Mouse (Mus musculus) adrenal gland, postnatal 4 days (tissue): ENCODE results near the gene Psmd11. TPM values are rescaled to one million over a fixed set of nuclear protein-coding genes. Genes with fewer than 3 reads are reported as not detected.

Experiments
- DNase-seq, 2 experiments: peaks; one replicate each; pipeline ENCODE4 v3.0.0; 2021 to 2022; ENCODE audit warnings: low spot score in 2 of 2, mixed read lengths in 2 of 2
- total RNA-seq, 2 experiments: library from RNA; stranded (reverse); gene quantifications; 2 replicates each; pipeline ENCODE4 v1.2.3; 2021

Psmd11 gene
- total RNA-seq, 2 experiments from 2014 or later, result 116 to 131 TPM

DNA sequence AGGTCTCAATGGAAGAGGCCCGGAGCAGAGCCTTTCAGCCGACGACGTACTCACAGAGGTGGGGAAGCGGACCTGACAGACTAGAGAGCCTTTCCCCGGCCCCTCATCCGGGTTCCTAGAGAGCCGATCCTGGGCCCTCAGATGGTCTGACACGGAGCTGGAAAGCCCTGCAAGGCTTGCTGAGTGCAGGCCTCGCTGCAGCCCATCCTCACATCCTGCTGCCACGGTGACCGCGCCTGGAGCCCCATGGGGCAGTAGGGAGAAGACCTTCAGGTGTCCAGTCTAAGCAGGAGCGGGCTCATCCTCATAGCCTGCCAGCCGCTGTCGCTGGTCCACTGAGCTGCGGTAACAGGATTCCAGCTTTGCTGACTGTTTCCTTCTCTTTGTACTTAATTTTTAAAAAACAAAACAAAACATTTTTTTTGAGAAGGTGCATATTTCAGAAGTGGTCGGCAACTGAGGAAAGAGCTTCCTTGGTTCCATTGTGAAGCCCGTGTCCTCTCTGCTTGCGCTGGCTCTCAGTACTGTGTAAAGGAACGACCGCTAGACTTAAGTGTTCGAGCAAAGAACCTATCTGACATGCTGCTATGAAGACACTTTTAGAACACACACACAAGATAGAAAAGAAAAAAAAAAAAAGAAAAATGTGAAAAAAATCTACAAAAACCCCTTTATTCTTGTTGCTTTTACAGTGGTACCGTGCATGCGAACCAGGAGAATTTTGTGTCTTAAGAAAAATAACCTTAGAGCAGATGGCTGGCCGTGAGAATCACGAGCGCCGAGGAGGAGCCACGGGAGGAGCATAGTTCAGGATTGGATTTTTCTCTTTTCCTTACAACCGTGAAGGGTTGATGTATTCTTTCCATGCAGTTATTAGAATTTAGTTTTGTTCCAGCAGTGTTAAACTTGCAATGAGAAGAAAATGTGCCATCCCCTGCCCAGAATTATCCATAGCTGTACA lies 51.8 kb downstream of the Psmd11 start:
- DNase-seq, result no peak

GRCm38 (mm10) chr11:80481409-80482050 lies 53.1 kb downstream of the Psmd11 start:
- DNase-seq, result no peak

- DNase-seq, result no peak
These were observed 53.9 kb downstream of the Psmd11 start for GRCm38 (mm10) chr11:80482347-80482746.

GRCm38 (mm10) chr11:80482921-80483320 lies 54.5 kb downstream of the Psmd11 start:
- no peak for DNase-seq

DNA sequence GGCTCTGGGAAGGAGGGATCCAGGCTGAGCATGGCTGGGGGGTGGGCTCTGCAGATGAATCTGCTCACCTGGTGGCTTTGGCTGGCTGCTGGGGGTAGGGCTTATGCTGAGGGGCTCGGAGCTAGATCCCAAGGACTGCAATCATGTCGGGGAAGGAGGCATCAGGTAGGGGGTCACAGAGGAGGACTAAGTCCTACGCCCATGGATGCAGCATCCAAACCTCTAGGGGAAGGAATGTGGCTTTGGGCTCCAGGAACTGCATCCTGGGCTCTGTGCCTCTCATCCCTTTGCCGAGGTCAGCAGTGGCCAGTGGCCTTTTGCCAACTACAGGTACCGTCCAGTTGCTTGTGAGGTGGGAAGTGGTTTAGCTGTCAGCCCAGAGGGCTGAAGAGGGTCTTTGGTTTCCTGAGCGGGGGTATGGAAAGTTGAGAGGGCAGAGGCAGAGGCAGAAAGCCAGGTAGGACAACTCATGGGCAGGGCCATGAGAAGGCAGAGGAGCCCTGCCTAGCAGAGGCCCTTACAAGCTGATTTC lies 55.2 kb downstream of the Psmd11 start:
- DNase-seq, result no peak

- DNase-seq, result no peak
These were observed 55.9 kb downstream of the Psmd11 start for GRCm38 (mm10) chr11:80484191-80484791.

DNA sequence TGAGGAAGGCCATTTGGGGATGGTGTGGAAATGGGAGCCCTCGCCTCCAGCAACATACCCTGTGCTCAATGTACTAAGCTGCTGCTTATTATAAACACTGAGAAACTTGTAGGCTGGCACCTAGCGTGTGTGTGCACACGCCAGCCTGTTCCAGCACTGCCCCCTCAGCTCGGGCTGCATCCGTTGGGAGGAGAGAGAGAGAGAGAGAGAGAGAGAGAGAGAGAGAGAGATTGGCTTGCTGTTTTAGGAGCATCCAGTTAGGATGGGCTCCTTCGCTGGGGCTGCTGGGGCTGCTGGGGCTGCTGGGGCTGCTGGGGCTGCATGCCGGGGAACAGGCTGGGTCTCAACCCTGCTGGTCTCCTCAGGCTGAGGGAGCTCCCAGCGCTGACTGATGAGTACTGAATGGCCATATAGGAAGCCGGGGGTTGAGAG lies 56.7 kb downstream of the Psmd11 start:
- DNase-seq, result no peak

DNA sequence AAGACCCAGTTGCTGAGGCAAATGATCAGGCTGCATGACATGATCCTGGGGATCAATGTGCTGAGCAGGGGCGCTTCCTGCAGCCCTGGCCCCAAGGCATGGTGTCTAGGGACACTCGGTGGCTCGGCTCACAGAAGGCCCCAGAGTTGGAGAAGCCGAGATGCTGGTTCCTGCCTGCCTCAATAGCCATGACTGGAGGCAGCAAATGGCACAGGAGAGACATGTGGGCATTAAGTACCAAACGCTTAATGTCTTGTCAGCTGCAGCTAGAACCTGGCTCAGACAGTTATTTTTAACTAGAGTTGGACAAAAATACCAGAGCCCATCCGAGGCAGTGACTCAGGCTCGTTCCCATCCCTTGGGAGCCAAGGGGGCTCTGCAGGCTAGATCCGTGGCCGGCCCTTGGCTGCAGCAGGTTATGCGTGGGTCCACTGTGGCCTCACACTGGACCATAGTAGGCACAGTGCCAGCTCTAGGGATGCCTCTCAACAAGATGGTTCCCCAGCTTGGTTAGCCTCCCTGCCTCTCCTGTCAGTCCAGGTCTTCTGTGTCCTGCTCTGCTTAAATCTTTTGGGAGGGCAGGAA lies 57.3 kb downstream of the Psmd11 start:
- no peak for DNase-seq

- DNase-seq, result no peak
These were observed 59.6 kb downstream of the Psmd11 start for GRCm38 (mm10) chr11:80487904-80488587.

DNA sequence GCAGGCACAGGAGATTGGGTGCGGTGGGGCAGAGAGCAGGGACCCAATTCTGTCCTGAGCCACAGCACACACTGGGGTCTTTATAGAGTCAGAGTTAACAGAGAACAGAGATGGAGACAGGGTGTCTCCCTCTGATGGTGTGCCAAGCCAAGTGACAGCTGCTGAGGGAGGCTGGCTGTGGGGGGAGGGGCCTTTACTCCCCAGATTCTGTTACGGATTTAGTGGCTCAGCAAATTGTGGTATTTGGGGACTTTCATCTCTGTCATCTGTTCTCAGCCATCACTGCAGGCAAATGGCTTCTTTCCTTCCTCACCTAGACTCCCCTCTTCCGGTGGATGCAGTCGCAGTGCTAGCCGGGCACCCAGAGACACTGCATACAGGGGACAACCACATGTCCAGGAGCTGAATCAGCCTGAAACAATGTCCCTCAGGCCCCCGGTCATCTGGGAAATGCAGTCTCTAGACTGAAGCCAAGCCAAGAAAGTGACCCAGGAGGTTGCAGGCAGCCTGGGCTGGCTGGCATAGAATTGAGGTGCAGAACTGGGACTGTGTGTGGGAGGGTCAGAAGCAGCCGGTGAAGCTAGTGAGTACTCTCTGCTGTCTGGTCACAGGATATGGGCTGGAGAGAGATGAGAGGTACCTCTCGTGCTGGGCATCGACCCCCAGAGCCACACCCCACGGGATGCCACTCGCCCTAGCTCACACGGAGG lies 60.9 kb downstream of the Psmd11 start:
- DNase-seq, result no peak

- no peak for DNase-seq
These were observed 61.4 kb downstream of the Psmd11 start for GRCm38 (mm10) chr11:80489882-80490196.

DNA sequence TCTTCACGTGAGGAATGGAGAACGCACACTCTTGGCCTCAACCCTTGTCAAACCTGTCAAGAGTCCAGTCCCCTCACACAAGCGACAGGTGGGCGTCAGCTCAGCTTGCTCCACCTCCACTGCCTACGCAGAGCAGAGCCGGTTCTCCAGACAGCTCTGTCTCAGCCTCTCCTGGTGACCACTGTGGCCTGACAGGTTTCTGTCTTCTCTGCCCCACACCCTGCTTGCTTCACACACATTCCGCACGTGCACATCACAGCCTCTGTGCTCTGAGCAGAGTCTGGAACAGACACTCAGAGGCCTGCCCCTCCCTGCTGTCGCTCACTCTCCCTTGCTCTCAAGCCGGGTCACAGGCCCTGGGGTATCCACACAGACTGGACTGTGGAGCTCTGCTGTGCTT lies 62.4 kb downstream of the Psmd11 start:
- no peak for DNase-seq

DNA sequence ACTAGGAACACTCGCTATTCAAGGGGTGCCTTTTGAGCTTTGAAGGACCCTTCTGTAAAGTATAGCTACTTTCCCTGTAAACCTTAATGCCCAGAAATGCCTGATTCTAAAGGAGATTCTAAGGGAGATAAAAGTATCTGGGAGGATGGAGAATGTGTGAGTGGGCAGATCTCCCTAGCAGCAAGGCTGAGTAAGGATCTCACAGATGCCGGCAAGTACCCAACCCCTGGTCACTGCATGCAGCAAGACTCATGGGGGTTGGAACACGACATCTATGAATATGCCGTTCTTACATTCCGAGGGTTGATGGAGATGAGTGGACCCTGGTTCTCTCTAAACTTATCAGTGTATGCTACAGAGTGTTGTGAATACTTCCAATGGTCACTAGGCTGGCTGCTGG lies 64.8 kb downstream of the Psmd11 start:
- DNase-seq, result no peak

GRCm38 (mm10) chr11:80494852-80495251 lies 66.4 kb downstream of the Psmd11 start:
- DNase-seq, result no peak

DNA sequence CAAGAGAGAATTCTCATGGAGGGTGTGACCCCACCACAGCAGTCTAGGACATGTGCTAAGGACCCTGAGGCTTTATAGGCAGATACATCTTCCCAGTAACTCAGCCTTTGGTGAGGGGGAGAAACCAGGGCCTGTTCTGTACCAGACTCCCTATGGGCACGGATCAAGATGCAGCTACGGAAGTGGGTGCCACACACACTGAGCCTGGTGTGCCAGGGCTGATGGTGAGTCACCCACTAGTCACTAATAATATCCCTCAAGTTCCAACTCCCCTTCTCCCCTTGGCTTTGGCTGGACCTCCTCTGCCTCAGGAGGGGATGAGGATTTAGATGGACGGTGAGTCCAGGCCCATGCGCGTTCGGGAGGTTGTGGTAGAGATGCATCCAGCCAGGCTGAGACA lies 67.6 kb downstream of the Psmd11 start:
- no peak for DNase-seq

DNA sequence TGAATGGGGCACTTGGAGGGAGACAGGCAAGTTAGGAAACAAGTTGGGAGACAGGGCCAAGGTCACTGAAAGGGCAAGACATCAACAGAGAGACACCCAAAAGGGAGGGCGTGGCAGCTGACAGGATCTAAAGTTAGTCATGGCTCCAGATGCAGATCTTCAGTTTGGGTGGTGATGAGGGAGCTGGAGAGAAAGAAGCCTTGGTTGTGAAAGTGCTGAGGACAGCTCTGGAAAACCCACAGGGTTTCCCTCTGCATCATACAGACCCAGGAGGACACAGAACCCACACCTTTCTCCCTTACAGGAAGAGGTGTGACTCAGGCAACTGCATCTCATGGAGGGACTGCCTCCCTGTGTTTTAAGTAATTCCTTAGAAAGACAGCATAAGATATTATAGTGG lies 68.2 kb downstream of the Psmd11 start:
- no peak for DNase-seq

GRCm38 (mm10) chr11:80497225-80497919 lies 69.0 kb downstream of the Psmd11 start:
- DNase-seq, result no peak

DNA sequence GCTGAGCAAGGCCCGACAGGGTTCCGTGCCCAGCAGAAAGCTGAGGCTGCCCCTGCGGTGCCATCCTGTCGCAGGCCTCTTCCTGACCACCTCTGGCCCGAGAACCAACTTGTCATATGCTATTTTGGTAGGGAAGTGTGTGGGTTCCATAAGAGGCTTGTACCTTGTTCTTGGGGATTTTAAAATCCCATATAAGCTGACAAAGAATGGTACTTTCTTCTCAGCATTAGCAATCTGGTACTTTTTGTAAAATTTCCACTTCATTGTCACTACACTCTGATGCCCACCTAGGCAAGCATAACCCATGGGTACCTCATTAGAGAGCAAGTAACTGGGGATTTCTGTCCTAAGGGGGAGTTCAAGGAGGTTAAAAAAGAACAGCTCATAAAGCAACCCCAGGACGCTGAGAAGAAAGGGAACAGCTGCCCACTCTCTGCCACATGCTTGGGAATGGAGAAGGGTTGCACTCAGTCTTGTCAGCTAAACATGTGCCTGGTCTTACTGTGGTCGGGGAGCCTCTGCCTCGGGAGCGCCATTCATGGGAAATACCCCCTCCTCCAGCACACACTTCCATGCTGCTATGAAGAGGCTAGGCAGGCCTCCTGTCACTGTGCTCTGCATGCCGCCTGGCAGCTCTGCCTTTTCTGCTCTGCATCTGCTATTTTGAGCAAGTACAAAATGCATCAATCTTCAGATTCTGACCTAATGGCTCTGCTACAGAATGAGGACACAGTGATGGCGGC lies 70.1 kb downstream of the Psmd11 start:
- DNase-seq, result no peak

DNA sequence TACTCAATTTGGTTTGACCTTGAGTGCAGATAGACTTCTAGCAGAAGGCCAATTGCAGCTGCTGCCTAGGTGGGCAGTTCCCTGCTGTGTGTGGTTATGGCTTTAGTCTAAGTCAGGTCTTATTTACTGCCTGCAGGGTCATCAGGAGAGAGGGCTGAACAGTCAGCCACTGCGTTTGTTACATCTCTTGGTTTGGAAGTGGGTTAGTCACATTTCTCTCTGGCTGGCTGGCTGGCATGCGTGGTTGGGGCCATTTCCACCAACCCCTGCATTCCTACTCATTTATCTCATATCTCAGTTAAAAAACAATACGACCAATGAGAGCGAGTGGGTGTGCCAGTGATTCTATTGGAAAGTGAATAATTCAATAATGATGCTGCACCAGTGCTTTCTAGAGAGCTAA lies 71.1 kb downstream of the Psmd11 start:
- DNase-seq, result no peak
